Mouse (Mus musculus) kidney, adult 2 months (tissue): Measurements from ENCODE around the gene Aox3.

Experiments used
- CTCF ChIP-seq: fragments of 200-500 bp; conservative IDR thresholded peaks from 2 replicates; pipeline ENCODE4 v1.5.1; 2011; ENCODE audit warnings: low read depth, mild to moderate bottlenecking, control low read depth, low read length, moderate library complexity, mixed read lengths; ENCODE audit not compliant: insufficient read depth, insufficient read length
- POLR2A ChIP-seq: fragments of 200-500 bp; IDR thresholded peaks from one replicate; pipeline ENCODE4 v1.6.1; 2011; ENCODE audit warnings: low read depth, low read length, control low read depth

DNA sequence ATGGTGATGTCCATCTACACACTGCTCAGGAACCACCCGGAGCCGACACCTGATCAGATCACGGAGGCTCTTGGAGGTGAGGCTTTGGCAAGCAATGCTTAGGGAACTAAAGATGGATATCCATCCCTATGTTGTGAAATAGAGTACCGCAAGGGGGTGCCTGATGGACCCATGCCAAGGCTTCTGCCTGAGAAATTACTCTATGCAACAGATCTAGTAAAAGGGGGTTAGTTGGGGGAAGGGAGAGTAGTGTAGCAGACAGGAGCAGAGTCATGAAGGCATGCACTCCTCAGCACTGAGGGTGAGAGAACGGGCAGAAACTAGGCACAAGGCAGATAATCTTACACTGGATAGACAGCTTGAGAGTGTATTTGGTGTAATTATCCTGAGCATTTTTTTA is 108.9 kb downstream of the Aox3 start:
- TF ChIP-seq POLR2A (no peak), CTCF (no peak)
